Mouse (Mus musculus): Measurements from ENCODE around the gene Adgrd1. TPM values are rescaled to one million over a fixed set of nuclear protein-coding genes. Genes with fewer than 3 reads are reported as not detected.

Gene Adgrd1
- total RNA-seq, 4 experiments from 2014 or later: 0.53 to 0.74 (median 0.62) TPM

DNA sequence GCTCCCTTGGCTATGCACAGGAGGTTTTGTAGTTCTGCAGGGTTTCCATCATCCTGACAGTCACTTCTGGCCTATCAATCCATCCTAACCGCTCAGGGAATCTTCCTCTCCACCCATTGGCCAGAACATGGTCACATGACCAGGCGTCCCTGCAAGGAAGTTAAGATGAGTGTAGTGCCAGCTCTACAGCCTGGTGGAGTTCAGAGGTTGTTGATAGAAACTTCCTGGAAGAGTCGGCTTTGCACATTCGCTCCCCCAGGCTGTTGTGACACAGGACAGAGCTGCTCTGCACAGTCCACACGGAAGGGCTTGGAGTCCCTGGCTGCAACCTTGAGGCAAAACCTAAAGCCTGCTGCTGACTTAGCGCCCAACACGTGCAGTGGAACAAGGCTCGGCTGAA is 152.5 kb downstream of the Adgrd1 start:
- DNase-seq (ENCODE audit: low spot score in 2 of 2): no peak

Other genes with a start within 250 kb of the Adgrd1 start
- gene Rimbp2, start 143.3 kb upstream of the Adgrd1 start, total RNA-seq (2022): 100 to 1,000 TPM; 109 to 137 (median 123) TPM
- gene Stx2, start 88.2 kb upstream of the Adgrd1 start, total RNA-seq (2022): 10 to 100 TPM; 28.6 to 39.2 (median 33.4) TPM
- 100 to 1,000 TPM; 159 to 183 (median 167) TPM for gene Ran, start 76.7 kb upstream of the Adgrd1 start, total RNA-seq (2022)